Mouse (Mus musculus) myocyte (in vitro differentiated cells): ENCODE results near the gene Sumo1.

ENCODE experiments used
- CEBPB ChIP-seq: IDR thresholded peaks from 2 replicates; pipeline ENCODE4 v1.6.1; 2011; ENCODE audit warnings: mild to moderate bottlenecking, moderate library complexity; ENCODE audit not compliant: poor library complexity, insufficient read depth, severe bottlenecking
- E2F4 ChIP-seq: IDR thresholded peaks from one replicate; pipeline ENCODE4 v1.6.1; 2011; ENCODE audit warnings: mild to moderate bottlenecking, control low read depth, moderate library complexity; ENCODE audit not compliant: insufficient read depth
- POLR2A ChIP-seq: IDR thresholded peaks from one replicate; pipeline ENCODE4 v1.6.1; 2011; ENCODE audit warnings: low read depth, mild to moderate bottlenecking, control low read depth, moderate library complexity; ENCODE audit not compliant: insufficient read length
- POLR2AphosphoS2 ChIP-seq: IDR thresholded peaks from one replicate; pipeline ENCODE4 v1.6.1; 2011; ENCODE audit warnings: low read depth, control low read depth; ENCODE audit not compliant: insufficient read length
- REST ChIP-seq: IDR thresholded peaks from one replicate; pipeline ENCODE4 v1.6.1; 2011; ENCODE audit warnings: mild to moderate bottlenecking, control low read depth, moderate library complexity; ENCODE audit not compliant: insufficient read depth, insufficient read length
- TCF12 ChIP-seq: IDR thresholded peaks from one replicate; pipeline ENCODE4 v1.6.1; 2011; ENCODE audit warnings: mild to moderate bottlenecking, control low read depth; ENCODE audit not compliant: poor library complexity, insufficient read depth, severe bottlenecking
- TCF3 ChIP-seq: IDR thresholded peaks from one replicate; pipeline ENCODE4 v1.6.1; 2011; ENCODE audit warnings: low read depth, control low read depth; ENCODE audit not compliant: insufficient read length
- USF1 ChIP-seq: IDR thresholded peaks from one replicate; pipeline ENCODE4 v1.6.1; 2011; ENCODE audit warnings: low read depth, mild to moderate bottlenecking, control low read depth, moderate library complexity

DNA sequence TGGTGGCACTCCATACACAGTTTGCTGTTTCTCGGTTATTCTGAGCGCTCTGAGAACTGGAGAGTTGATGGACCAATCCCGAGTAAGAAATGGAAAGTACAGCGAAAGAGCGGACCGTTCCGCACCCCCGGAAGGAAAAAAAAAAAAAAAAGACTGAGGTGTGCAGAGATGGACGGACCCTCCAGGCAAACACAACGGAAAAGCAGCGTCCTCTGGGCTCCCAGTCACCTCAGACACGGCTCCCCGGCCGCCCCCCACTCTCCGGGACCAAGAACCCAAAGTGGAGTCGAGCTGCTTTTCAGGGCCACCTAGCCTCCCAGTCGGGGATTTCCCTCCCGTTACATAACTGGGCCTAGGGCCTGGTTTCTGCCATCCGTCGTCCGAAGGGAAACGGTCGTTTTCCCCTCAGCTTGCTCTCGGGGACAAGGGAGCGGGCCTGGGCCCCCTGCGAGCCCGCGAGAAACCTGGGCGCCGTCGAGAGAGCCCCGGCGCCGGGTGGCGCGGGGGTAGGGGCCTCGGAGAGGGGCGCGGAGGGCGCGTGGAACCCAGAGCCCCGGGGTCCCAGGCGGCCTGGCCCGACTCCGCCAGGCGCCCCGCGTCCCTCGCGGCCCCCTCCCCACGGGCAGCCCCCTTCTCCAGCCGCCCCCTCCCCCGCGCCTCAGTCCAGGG lies 538 bp downstream of the Sumo1 start:
- TF ChIP-seq CEBPB (no peak), TCF3 (no peak), POLR2AphosphoS2 (no peak), POLR2A (no peak), E2F4 (no peak), TCF12 (no peak), REST (no peak), USF1 (no peak)
